Mouse (Mus musculus): ENCODE results near the gene Plekhg5.

GRCm38 (mm10) chr4:152103025-152103424 lies 30.7 kb downstream of the Plekhg5 start:
- TF ChIP-seq CTCF (IDR thresholded peaks at IDR 0.05; ENCODE audit: low read depth) (peak; percentile 78), EP300 (IDR thresholded peaks at IDR 0.05; ENCODE audit: low read depth) (no peak)

Measured in heart, postnatal 0 days (tissue).